ENCODE assay signal across 11 mouse cellular contexts in genomic region chr2:156453822-156454221, GRCm38 (mm10). TPM values are rescaled to one million over a fixed set of nuclear protein-coding genes. Genes with fewer than 3 reads are reported as not detected.
A peak's percentile ranks its signal among the peaks of the same experiment; 100 is the strongest.
DNase-seq lines count a peak whose midpoint lies in the region; ATAC-seq and TF ChIP-seq lines count a peak whose summit lies in the region.
"Had no signal": no experiment of that assay in that cellular context is flagged by ENCODE, and none has a peak within 500 bp of the region (broad histone marks: within the 10 kb centered on the region; RNA-seq: fewer than 3 reads in every experiment).

No protein-coding gene starts in this region.

- no peaks in the 10 kb centered on the region for H3K36me3 ChIP-seq in heart, postnatal 0 days (replicated peaks; ENCODE audit: control insufficient read depth, insufficient read depth, low read length)
- no peaks in the 10 kb centered on the region for H3K36me3 ChIP-seq in liver, embryonic 15.5 days (replicated peaks)
- H3K36me3 ChIP-seq: limb, embryonic 15.5 days had no signal

- DNase-seq in MN1 (ENCODE audit: low spot score): peak; percentile 59
- DNase-seq in adrenal gland, adult 18-20 months (ENCODE audit: low spot score in 2 of 2): peak; percentile 66 to 74
- DNase-seq in heart, postnatal 0 days (ENCODE audit: low spot score): no peak
- DNase-seq in layer of hippocampus, postnatal 14 days (ENCODE audit: low spot score in 2 of 2): no peak
- DNase-seq in urinary bladder, adult 18-20 months (ENCODE audit: low spot score in 2 of 2): no peak
- DNase-seq in frontal cortex, adult 2 months (ENCODE audit: extremely low spot score in 1 of 2, low spot score in 1 of 2): no peak
- DNase-seq: cerebellum, postnatal 25 days; spleen, adult 18-20 months had no signal

- H3K9me3 ChIP-seq in heart, postnatal 0 days (replicated peaks; ENCODE audit: control insufficient read depth, low read length): no peaks in the 10 kb centered on the region
- no peaks in the 10 kb centered on the region for H3K9me3 ChIP-seq in liver, embryonic 15.5 days (replicated peaks)
- H3K9me3 ChIP-seq: limb, embryonic 15.5 days had no signal

- H3K4me3 ChIP-seq in heart, postnatal 0 days (ENCODE audit: low read depth, low read length): no peak overlapping the region
- no peak overlapping the region for H3K4me3 ChIP-seq in liver, embryonic 15.5 days (replicated peaks)
- H3K4me3 ChIP-seq: erythroblast, embryonic 14.5 days; limb, embryonic 15.5 days had no signal

- ATAC-seq in heart, postnatal 0 days (ENCODE audit: insufficient read depth, low read depth): peak; percentile 49; the same call in 1 of the 2 replicates
- peak; percentile 74 for ATAC-seq in liver, embryonic 15.5 days (ENCODE audit: insufficient read depth)

- H3K27ac ChIP-seq in heart, postnatal 0 days (ENCODE audit: low read depth): no peak overlapping the region
- no peak overlapping the region for H3K27ac ChIP-seq in liver, embryonic 15.5 days (replicated peaks)
- H3K27ac ChIP-seq: limb, embryonic 15.5 days had no signal

- TF ChIP-seq CTCF in heart, postnatal 0 days (IDR thresholded peaks at IDR 0.05; ENCODE audit: low read depth): no peak

- 60% methylated on average over 7 of the region's 7 CpGs for WGBS in heart, postnatal 0 days
- 64% methylated on average over 7 of the region's 7 CpGs for WGBS in liver, embryonic 15.5 days (ENCODE audit: insufficient replicate concordance)

- H3K9ac ChIP-seq in heart, postnatal 0 days (replicated peaks; ENCODE audit: low read depth, low read length): no peak overlapping the region
- H3K9ac ChIP-seq in liver, embryonic 15.5 days: no peak overlapping the region
- H3K9ac ChIP-seq: limb, embryonic 15.5 days had no signal

- no peak overlapping the region for H3K4me2 ChIP-seq in heart, postnatal 0 days (ENCODE audit: low read depth, low read length)
- H3K4me2 ChIP-seq in liver, embryonic 15.5 days: no peak overlapping the region
- H3K4me2 ChIP-seq: limb, embryonic 15.5 days had no signal

- no peak for TF ChIP-seq EP300 in heart, postnatal 0 days (IDR thresholded peaks at IDR 0.05; ENCODE audit: low read depth)

- 0 out of 2 replicates have a peak, but pooled peaks cover 7% of the 10 kb centered on the region for H3K4me1 ChIP-seq in heart, postnatal 0 days (ENCODE audit: control insufficient read depth, insufficient read depth)
- H3K4me1 ChIP-seq in liver, embryonic 15.5 days (replicated peaks): peaks cover 13% of the 10 kb centered on the region

- H3K27me3 ChIP-seq in heart, postnatal 0 days (ENCODE audit: control insufficient read depth, insufficient read depth, low read length): no peaks in the 10 kb centered on the region
- no peaks in the 10 kb centered on the region for H3K27me3 ChIP-seq in liver, embryonic 15.5 days
- H3K27me3 ChIP-seq: limb, embryonic 15.5 days had no signal

RNA-seq across cellular contexts. Expression of gene Epb41l1, which starts 33.1 kb away (rescaled TPM):
- 10 to 100 TPM; 67.0 to 75.9 TPM for total RNA-seq in adrenal gland, adult 18-20 months (2021)
- 21.5 and 28.2 TPM in 2 replicates for total RNA-seq in heart, postnatal 0 days (2014; rRNA removed; ENCODE audit: low replicate concordance)
- polyA plus RNA-seq in heart, postnatal 0 days (2015; fragmentation: Nextera tagmentation; extraction: Ambion mirVana): 0.45 and 0.47 TPM in 2 replicates
- 0.54 and 0.55 TPM in 2 replicates for polyA plus RNA-seq in liver, embryonic 15.5 days (2015; fragmentation: Nextera tagmentation; extraction: Ambion mirVana)
- total RNA-seq in layer of hippocampus, postnatal 14 days (2021): 100 to 1,000 TPM; 299 to 316 TPM
- polyA plus RNA-seq in frontal cortex, adult 2 months (2012; rRNA removed): 211 and 225 TPM in 2 replicates

Comparison
In these comparisons a context has a peak if more than half of its experiments do, and no peak if none do; other contexts are left out.
1. DNase-seq: peak in MN1 (single experiment) and adrenal gland, adult 18-20 months (2 of 2); none in heart, postnatal 0 days (single experiment), layer of hippocampus, postnatal 14 days (0 of 2), urinary bladder, adult 18-20 months (0 of 2) and frontal cortex, adult 2 months (0 of 2).